Mouse (Mus musculus) embryonic facial prominence, embryonic 12.5 days (tissue): ENCODE results near the gene Zfp112. TPM values are rescaled to one million over a fixed set of nuclear protein-coding genes. Genes with fewer than 3 reads are reported as not detected.

ENCODE experiments used
- polyA plus RNA-seq: library from polyadenylated mRNA; unstranded; fragments of >200 nt; fragmentation: Nextera tagmentation; extraction: Ambion mirVana; gene quantifications from 2 replicates; pipeline ENCODE4 v1.2.1, GENCODE M21; 2016

Zfp112 gene
- polyA plus RNA-seq, 1 experiment from 2014 or later: 9.1 TPM

Other genes with a start within 250 kb of the Zfp112 start
- not detected in 2 replicates for gene Vmn1r177, start 245.9 kb upstream of the Zfp112 start, polyA plus RNA-seq
- gene Vmn1r178, start 220.3 kb upstream of the Zfp112 start, polyA plus RNA-seq: not detected in 2 replicates
- gene Vmn1r179, start 185.3 kb upstream of the Zfp112 start, polyA plus RNA-seq: not detected in 2 replicates
- gene Vmn1r180, start 161.7 kb upstream of the Zfp112 start, polyA plus RNA-seq: not detected in 2 replicates
- not detected in 2 replicates for gene Vmn1r181, start 137.7 kb upstream of the Zfp112 start, polyA plus RNA-seq
- gene V1rd19, start 110.6 kb upstream of the Zfp112 start, polyA plus RNA-seq: not detected in 2 replicates
- gene Vmn1r183, start 59.1 kb upstream of the Zfp112 start, polyA plus RNA-seq: not detected in 2 replicates
- 27.4 and 27.7 TPM in 2 replicates for gene Zfp180, start 30.4 kb upstream of the Zfp112 start, polyA plus RNA-seq
- 18.3 and 18.4 TPM in 2 replicates for gene Zfp235, start 21.9 kb downstream of the Zfp112 start, polyA plus RNA-seq
- gene Zfp114, start 62.7 kb downstream of the Zfp112 start, polyA plus RNA-seq: 7.5 and 7.6 TPM in 2 replicates
- gene Zfp111, start 99.1 kb downstream of the Zfp112 start, polyA plus RNA-seq: 10.1 and 11.3 TPM in 2 replicates
- gene Zfp109, start 125.2 kb downstream of the Zfp112 start, polyA plus RNA-seq: 5.9 and 6.6 TPM in 2 replicates
- gene Zfp108, start 142.5 kb downstream of the Zfp112 start, polyA plus RNA-seq: 5.3 and 5.6 TPM in 2 replicates
- 10.0 and 12.0 TPM in 2 replicates for gene Zfp93, start 158.1 kb downstream of the Zfp112 start, polyA plus RNA-seq
- gene Zfp61, start 188.9 kb downstream of the Zfp112 start, polyA plus RNA-seq: 57.7 and 63.1 TPM in 2 replicates
- gene Zfp94, start 204.4 kb downstream of the Zfp112 start, polyA plus RNA-seq: 15.8 and 16.4 TPM in 2 replicates
- 0.26 TPM in 1 of 2 replicates, not detected in the other for gene Tescl, start 221.6 kb downstream of the Zfp112 start, polyA plus RNA-seq
- gene Lypd5, start 236.9 kb downstream of the Zfp112 start, polyA plus RNA-seq: not detected in 2 replicates